Mouse (Mus musculus): ENCODE measurements around the gene Dnm3. TPM values are rescaled to one million over a fixed set of nuclear protein-coding genes. Genes with fewer than 3 reads are reported as not detected.

Dnm3 gene
- polyA plus RNA-seq, 1 experiment from 2014 or later, result 59.4 TPM

DNA sequence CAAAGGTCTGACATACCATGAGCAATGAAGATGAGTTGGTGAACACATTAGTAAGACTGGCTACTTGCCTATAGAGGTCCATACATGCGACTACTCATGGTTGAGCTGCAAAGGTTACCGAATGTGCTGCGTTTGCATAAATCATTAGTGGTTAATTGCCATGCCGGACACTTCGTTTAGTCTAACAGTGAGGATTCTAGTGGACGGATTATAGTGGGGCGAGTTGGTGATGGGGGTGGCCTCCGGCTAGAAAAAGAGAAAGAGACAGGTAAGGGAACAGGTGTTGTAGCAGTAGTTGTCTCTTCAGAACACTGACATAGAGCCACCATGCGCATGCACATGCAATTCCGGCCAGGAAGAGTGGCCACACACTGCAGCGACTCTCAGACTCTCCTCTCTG, 486.0 kb downstream of the Dnm3 start:
- 94% methylated on average over 11 of the region's 11 CpGs for whole genome bisulfite sequencing
- no peak for ATAC-seq (ENCODE audit: low FRiP score, low read depth)
- H3K4me2 ChIP-seq, result no peak overlapping the region

DNA sequence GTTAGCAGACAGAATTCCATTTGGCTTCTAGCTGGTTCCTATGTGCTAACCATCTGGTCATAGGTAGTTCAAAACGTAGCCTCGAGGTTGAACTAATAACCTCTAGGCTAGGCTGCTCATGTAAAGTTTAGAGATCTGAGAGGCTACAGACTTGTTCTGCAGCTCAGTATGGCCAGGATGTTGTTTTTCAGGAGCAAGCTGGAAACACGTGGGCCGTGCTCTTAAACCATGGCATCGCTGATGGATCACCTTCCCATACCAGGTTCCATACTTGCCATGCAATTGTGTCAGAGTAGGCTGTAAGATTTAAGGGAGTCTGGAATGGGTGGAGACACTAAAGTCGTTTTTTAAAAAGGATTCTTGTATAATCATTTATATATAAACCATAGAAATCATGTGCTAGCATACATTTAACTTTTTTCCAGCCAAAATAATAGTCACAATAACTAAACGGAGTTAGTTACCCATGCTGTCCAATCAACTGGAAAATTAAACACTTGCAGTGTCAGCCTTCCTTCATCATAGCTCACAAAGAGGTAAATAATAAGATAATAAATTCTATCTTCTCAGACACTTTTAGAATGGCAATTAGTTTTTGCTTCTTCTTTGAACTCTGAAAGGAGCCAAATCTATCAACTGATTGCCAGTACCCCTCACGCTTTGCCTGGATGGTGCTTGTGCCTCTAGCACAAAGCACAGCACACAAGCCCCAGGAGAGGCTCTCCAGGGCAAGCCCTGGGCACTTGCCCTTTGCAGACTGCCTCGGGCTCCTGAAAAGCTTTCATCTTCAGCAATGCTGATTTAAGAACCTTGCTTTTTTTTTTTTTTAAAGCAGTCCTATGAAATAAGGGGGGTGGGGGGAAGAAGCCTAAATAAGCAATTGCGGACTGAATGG, 486.9 kb downstream of the Dnm3 start:
- ATAC-seq (ENCODE audit: low FRiP score, low read depth), result no peak

More for the DNA sequence above, 486.0 kb downstream of the Dnm3 start:
- no peak overlapping the region for H3K9ac ChIP-seq
- no peaks in the 10 kb centered on the region for H3K36me3 ChIP-seq
- H3K4me3 ChIP-seq, result no peak overlapping the region
- H3K4me1 ChIP-seq (replicated peaks), result no peaks in the 10 kb centered on the region
- H3K27me3 ChIP-seq, result no peaks in the 10 kb centered on the region
- no peak overlapping the region for H3K27ac ChIP-seq (replicated peaks)
- no peaks in the 10 kb centered on the region for H3K9me3 ChIP-seq

GRCm38 (mm10) chr1:161983979-161984566, 493.8 kb downstream of the Dnm3 start:
- Histone ChIP-seq H3K4me3 (no peak overlapping the region), H3K27me3 (no peaks in the 10 kb centered on the region), H3K27ac (replicated peaks) (no peak overlapping the region), H3K9me3 (no peaks in the 10 kb centered on the region), H3K4me2 (no peak overlapping the region), H3K36me3 (no peaks in the 10 kb centered on the region), H3K4me1 (replicated peaks) (no peaks in the 10 kb centered on the region), H3K9ac (no peak overlapping the region)
- no peak for ATAC-seq (ENCODE audit: low FRiP score, low read depth)
- WGBS, result 33% methylated on average over 4 of the region's 4 CpGs

More for the DNA sequence above, 486.9 kb downstream of the Dnm3 start:
- no peak overlapping the region for H3K27ac ChIP-seq (replicated peaks)
- no peaks in the 10 kb centered on the region for H3K9me3 ChIP-seq
- no peaks in the 10 kb centered on the region for H3K36me3 ChIP-seq
- no peak overlapping the region for H3K4me3 ChIP-seq
- no peaks in the 10 kb centered on the region for H3K4me1 ChIP-seq (replicated peaks)
- H3K27me3 ChIP-seq, result no peaks in the 10 kb centered on the region
- no peak overlapping the region for H3K4me2 ChIP-seq
- no peak overlapping the region for H3K9ac ChIP-seq
- WGBS, result 66% methylated on average over 10 of the region's 10 CpGs

DNA sequence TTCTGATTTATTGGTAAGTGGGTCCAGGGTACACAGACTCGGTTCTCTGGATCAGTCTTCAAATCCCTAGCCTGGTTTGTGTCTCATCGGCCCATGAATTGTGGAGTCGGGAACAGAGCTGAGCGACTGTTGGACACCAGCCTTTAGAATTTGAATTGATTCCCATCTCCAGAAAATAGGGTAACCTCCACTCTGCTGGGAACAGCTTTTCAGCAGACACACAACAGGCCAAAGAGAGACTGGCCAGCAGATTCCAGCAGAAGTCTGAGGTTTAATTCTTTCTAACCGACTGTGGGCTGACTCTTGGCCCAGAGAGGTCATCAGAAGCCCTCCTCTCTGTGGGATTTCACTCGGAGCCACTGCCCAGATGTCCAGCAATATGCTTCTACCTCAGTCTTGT, 494.4 kb downstream of the Dnm3 start:
- Histone ChIP-seq H3K27me3 (no peaks in the 10 kb centered on the region), H3K9ac (no peak overlapping the region), H3K4me1 (replicated peaks) (no peaks in the 10 kb centered on the region), H3K4me2 (no peak overlapping the region), H3K4me3 (no peak overlapping the region), H3K9me3 (no peaks in the 10 kb centered on the region), H3K36me3 (no peaks in the 10 kb centered on the region), H3K27ac (replicated peaks) (no peak overlapping the region)
- 70% methylated on average over 6 of the region's 6 CpGs for WGBS
- no peak for ATAC-seq (ENCODE audit: low FRiP score, low read depth)

DNA sequence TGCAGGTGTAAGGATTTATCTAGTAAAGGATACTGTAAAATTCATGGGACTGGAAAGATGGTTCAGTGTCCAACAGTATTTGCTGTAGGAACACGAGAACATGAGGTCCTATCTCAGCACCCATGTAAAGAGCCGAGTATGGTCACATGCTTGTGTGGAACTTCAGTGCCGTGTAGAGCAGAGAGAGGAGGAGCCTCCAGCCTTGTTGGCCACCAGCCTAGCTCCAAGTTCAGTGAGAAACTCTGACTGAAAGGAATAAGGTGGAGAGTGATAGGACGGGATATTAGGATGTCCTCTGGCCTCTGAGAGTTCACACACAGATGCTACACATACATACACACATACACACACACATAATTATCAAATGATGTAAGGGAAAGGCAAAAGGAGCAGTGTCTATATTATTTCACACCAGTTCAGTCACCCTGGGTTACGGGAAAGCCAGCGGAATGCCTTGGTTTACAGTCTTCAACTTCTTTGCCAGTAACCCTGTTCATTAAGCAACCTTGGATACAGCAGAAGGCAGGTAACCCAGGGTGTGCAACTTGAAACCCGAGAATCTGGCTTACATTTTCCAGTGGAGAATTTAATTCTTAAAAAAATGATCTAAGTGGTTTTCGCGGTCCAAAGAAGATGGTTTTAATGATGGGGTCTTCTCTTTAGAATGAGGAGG, 497.1 kb downstream of the Dnm3 start:
- no peaks in the 10 kb centered on the region for H3K36me3 ChIP-seq
- WGBS, result 83% methylated on average over 9 of the region's 9 CpGs
- no peaks in the 10 kb centered on the region for H3K27me3 ChIP-seq
- no peak for ATAC-seq (ENCODE audit: low FRiP score, low read depth)
- H3K4me1 ChIP-seq (replicated peaks), result peaks cover 9% of the 10 kb centered on the region; the same call in 1 of the 2 replicates
- no peak overlapping the region for H3K4me3 ChIP-seq
- no peak overlapping the region for H3K9ac ChIP-seq
- no peaks in the 10 kb centered on the region for H3K9me3 ChIP-seq
- H3K27ac ChIP-seq (replicated peaks), result no peak overlapping the region
- H3K4me2 ChIP-seq, result no peak overlapping the region

GRCm38 (mm10) chr1:161980046-161980445, 497.8 kb downstream of the Dnm3 start:
- H3K36me3 ChIP-seq, result no peaks in the 10 kb centered on the region
- H3K27ac ChIP-seq (replicated peaks), result no peak overlapping the region
- H3K27me3 ChIP-seq, result no peaks in the 10 kb centered on the region
- no peak for ATAC-seq (ENCODE audit: low FRiP score, low read depth)
- H3K4me3 ChIP-seq, result no peak overlapping the region
- H3K9me3 ChIP-seq, result no peaks in the 10 kb centered on the region
- no peak overlapping the region for H3K9ac ChIP-seq
- WGBS, result 81% methylated on average over 2 of the region's 2 CpGs
- peaks cover 9% of the 10 kb centered on the region; the same call in 1 of the 2 replicates for H3K4me1 ChIP-seq (replicated peaks)
- H3K4me2 ChIP-seq, result no peak overlapping the region

GRCm38 (mm10) chr1:161979536-161979935, 498.3 kb downstream of the Dnm3 start, which contains the start of gene 4930558K02Rik:
4930558K02Rik (minus strand) TSS chr1:161979636.
- ATAC-seq (ENCODE audit: low FRiP score, low read depth), result no peak
- 68% methylated on average over 1 of the region's 1 CpGs for WGBS
- no peak within 1 kb of the TSS for H3K4me3 ChIP-seq

DNA sequence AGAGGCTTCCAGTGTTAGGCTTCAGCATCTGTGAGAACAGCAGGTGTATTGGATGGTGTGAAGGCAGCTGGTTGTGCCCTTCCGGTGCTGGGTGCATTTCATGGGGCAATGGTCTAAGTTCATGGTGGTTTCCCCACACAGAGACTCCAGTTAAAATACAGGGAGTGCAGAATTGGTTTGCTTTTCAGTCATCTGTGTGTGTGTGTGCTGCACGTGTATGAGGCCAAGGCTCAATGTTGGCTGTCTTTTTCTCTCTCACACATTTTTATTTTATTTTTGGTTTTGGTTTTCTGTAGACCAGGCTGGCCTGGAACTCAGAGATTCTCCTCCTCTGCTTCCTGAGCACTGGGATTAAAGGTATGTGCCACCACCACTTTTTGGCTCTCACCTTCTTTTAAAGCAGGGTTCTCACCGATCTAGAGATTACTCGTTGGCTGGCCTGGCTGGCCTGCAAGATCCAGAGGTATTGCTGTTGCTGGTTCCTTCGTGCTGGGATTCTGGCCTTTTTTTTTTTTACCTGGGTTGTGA, 499.6 kb downstream of the Dnm3 start:
- no peaks in the 10 kb centered on the region for H3K27me3 ChIP-seq
- H3K4me2 ChIP-seq, result no peak overlapping the region
- peaks cover 9% of the 10 kb centered on the region; the same call in 1 of the 2 replicates for H3K4me1 ChIP-seq (replicated peaks)
- no peak for ATAC-seq (ENCODE audit: low FRiP score, low read depth)
- no peaks in the 10 kb centered on the region for H3K36me3 ChIP-seq
- WGBS, result 93% methylated on average over 5 of the region's 5 CpGs
- H3K27ac ChIP-seq (replicated peaks), result no peak overlapping the region
- H3K9me3 ChIP-seq, result no peaks in the 10 kb centered on the region
- no peak overlapping the region for H3K4me3 ChIP-seq
- H3K9ac ChIP-seq, result no peak overlapping the region

More at GRCm38 (mm10) chr1:161979536-161979935, 498.3 kb downstream of the Dnm3 start, which contains the start of gene 4930558K02Rik:
- Histone ChIP-seq H3K4me1 (replicated peaks) (peaks cover 9% of the 10 kb centered on the region; the same call in 1 of the 2 replicates), H3K27me3 (no peaks in the 10 kb centered on the region), H3K9ac (no peak within 1 kb of the TSS), H3K27ac (replicated peaks) (no peak within 1 kb of the TSS), H3K36me3 (no peaks in the 10 kb centered on the region), H3K9me3 (no peaks in the 10 kb centered on the region), H3K4me2 (no peak within 1 kb of the TSS)

GRCm38 (mm10) chr1:161977331-161977730, 500.5 kb downstream of the Dnm3 start:
- no peak for ATAC-seq (ENCODE audit: low FRiP score, low read depth)
- 68% methylated on average over 4 of the region's 4 CpGs for WGBS
- no peaks in the 10 kb centered on the region for H3K27me3 ChIP-seq
- peaks cover 9% of the 10 kb centered on the region; the same call in 1 of the 2 replicates for H3K4me1 ChIP-seq (replicated peaks)
- no peak overlapping the region for H3K9ac ChIP-seq
- H3K4me2 ChIP-seq, result no peak overlapping the region
- no peaks in the 10 kb centered on the region for H3K9me3 ChIP-seq
- no peak overlapping the region for H3K4me3 ChIP-seq
- H3K27ac ChIP-seq (replicated peaks), result no peak overlapping the region
- no peaks in the 10 kb centered on the region for H3K36me3 ChIP-seq

DNA sequence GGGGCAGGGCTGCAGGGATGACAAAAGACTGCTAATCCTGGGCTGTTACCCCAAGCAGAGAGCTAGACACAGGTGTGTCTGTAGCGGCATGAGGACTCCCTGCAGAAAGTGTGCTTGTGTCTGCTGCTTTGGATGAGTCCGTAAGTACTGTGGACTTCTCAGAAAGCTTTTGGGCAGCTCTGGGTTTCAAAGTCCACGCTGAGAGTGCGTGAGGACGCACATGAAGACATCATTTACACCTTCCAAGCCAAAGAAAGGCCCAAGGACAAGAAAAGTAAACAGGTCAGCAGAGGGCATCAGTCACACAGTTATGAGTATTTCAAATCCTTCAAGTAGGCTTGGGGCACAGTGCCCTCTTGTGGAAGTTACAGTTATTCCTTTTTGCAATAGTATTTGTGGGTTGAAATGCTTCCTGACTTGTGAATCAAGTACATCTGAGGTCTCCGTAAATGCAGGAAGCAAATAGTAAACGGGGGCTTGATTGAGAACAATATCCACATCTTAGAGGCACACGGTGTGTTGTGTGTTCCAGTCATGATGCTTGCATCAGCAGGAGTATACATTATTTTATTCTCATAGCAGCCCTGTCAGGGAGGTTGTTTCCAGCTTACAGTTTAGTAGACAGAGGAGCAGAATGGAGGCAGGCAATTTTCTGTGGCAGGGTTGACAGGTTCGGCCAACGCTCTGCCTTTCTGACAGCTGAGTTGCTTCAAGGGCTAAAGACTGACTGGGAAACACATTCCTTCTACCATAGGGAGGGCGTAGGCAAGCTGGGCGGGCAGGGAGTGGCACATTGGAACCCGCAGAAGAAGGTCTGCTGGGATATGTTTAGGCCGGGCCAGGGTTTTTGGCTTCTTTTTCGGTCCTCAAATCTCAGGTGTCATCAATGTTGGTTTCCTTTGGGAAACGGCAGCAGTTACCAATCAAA, 501.3 kb downstream of the Dnm3 start:
- Histone ChIP-seq H3K4me1 (replicated peaks) (peaks cover 9% of the 10 kb centered on the region; the same call in 1 of the 2 replicates), H3K27me3 (no peaks in the 10 kb centered on the region), H3K9ac (no peak overlapping the region), H3K4me2 (no peak overlapping the region), H3K27ac (replicated peaks) (no peak overlapping the region), H3K36me3 (no peaks in the 10 kb centered on the region), H3K9me3 (no peaks in the 10 kb centered on the region), H3K4me3 (no peak overlapping the region)
- peak; percentile 83 for ATAC-seq (ENCODE audit: low FRiP score, low read depth)
- 52% methylated on average over 16 of the region's 16 CpGs for WGBS

- H3K9me3 ChIP-seq, result no peaks in the 10 kb centered on the region
- peaks cover 21% of the 10 kb centered on the region for H3K4me1 ChIP-seq (replicated peaks)
- H3K4me2 ChIP-seq, result no peak overlapping the region
- H3K27ac ChIP-seq (replicated peaks), result no peak overlapping the region
- WGBS, result 92% methylated on average over 8 of the region's 8 CpGs
- H3K36me3 ChIP-seq, result no peaks in the 10 kb centered on the region
- no peaks in the 10 kb centered on the region for H3K27me3 ChIP-seq
- no peak for ATAC-seq (ENCODE audit: low FRiP score, low read depth)
- no peak overlapping the region for H3K4me3 ChIP-seq
- no peak overlapping the region for H3K9ac ChIP-seq
Observed at GRCm38 (mm10) chr1:161972233-161972632, 505.6 kb downstream of the Dnm3 start.

Data from hindbrain, embryonic 15.5 days (tissue).